Mouse (Mus musculus) heart, embryonic 15.5 days (tissue): ENCODE data around the gene Dnaic1. TPM values are rescaled to one million over a fixed set of nuclear protein-coding genes. Genes with fewer than 3 reads are reported as not detected.

Experiments
- ATAC-seq: fragments of 200-750 bp; cut with Nextera tagmentation; replicated peaks from 2 replicates; pipeline ENCODE4 v1.8.0; 2017; ENCODE audit warnings: low read depth, moderate TSS enrichment; ENCODE audit not compliant: insufficient number of reproducible peaks, insufficient read depth, low FRiP score
- H3K27ac ChIP-seq: fragments of 300-500 bp; sonication (generic); 2 replicates; pipeline ENCODE4 v1.5.1; 2015; ENCODE audit warnings: mild to moderate bottlenecking, inconsistent platforms
- H3K27me3 ChIP-seq: fragments of 300-500 bp; sonication (generic); 2 replicates; pipeline ENCODE4 v1.6.1; 2015; ENCODE audit warnings: inconsistent platforms
- H3K36me3 ChIP-seq: fragments of 300-500 bp; sonication (generic); 2 replicates; pipeline ENCODE4 v1.6.1; 2015; ENCODE audit warnings: mild to moderate bottlenecking, inconsistent platforms
- H3K4me1 ChIP-seq: fragments of 300-500 bp; sonication (generic); replicated peaks from 2 replicates; pipeline ENCODE4 v1.6.1; 2015; ENCODE audit warnings: inconsistent platforms
- H3K4me2 ChIP-seq: fragments of 300-500 bp; sonication (generic); 2 replicates; pipeline ENCODE4 v1.6.1; 2015; ENCODE audit warnings: inconsistent platforms, mild to moderate bottlenecking, moderate library complexity
- H3K4me3 ChIP-seq: fragments of 300-500 bp; sonication (generic); 2 replicates; pipeline ENCODE4 v1.5.1; 2015; ENCODE audit warnings: mild to moderate bottlenecking, inconsistent platforms
- H3K9ac ChIP-seq: fragments of 300-500 bp; sonication (generic); 2 replicates; pipeline ENCODE4 v1.6.1; 2015; ENCODE audit warnings: mild to moderate bottlenecking, inconsistent platforms
- H3K9me3 ChIP-seq: fragments of 300-500 bp; sonication (generic); replicated peaks from 2 replicates; pipeline ENCODE4 v1.6.1; 2016; ENCODE audit warnings: inconsistent platforms
- WGBS: fragments of 180-500 bp; shearing (Covaris S2); methylation state at CpG from one replicate; pipeline ENCODE4 v1.1.7; 2015; ENCODE audit warnings: mixed read lengths; 5-methylcytosine and 5-hydroxymethylcytosine counted together
- polyA plus RNA-seq: library from polyadenylated mRNA; unstranded; fragments of >200 nt; fragmentation: Nextera tagmentation; extraction: Ambion mirVana; gene quantifications from 2 replicates; pipeline ENCODE4 v1.2.1, GENCODE M21; 2015

Gene Dnaic1
- polyA plus RNA-seq, 1 experiment from 2014 or later = 1.5 TPM

- Histone ChIP-seq H3K9ac (no peak overlapping the region), H3K36me3 (no peaks in the 10 kb centered on the region), H3K27ac (no peak overlapping the region), H3K27me3 (peaks cover 9% of the 10 kb centered on the region), H3K4me3 (no peak overlapping the region), H3K9me3 (no peaks in the 10 kb centered on the region), H3K4me1 (peaks cover 29% of the 10 kb centered on the region), H3K4me2 (no peak overlapping the region)
- 27% methylated on average over 7 of the region's 7 CpGs for WGBS
- no peak for ATAC-seq
Measured at GRCm38 (mm10) chr4:41636366-41636765, 66.8 kb downstream of the Dnaic1 start.

GRCm38 (mm10) chr4:41636882-41637635 lies 67.5 kb downstream of the Dnaic1 start:
- Histone ChIP-seq H3K36me3 (no peaks in the 10 kb centered on the region), H3K4me1 (peaks cover 22% of the 10 kb centered on the region), H3K27ac (no peak overlapping the region; the same call in 1 of the 2 replicates), H3K4me3 (no peak overlapping the region), H3K4me2 (no peak overlapping the region), H3K27me3 (peaks cover 9% of the 10 kb centered on the region), H3K9ac (no peak overlapping the region), H3K9me3 (no peaks in the 10 kb centered on the region)
- no peak for ATAC-seq
- WGBS = 79% methylated on average over 10 of the region's 10 CpGs

GRCm38 (mm10) chr4:41638186-41638731 lies 68.7 kb downstream of the Dnaic1 start:
- H3K27me3 ChIP-seq = peaks cover 9% of the 10 kb centered on the region
- WGBS = 94% methylated on average over 10 of the region's 10 CpGs
- peaks cover 17% of the 10 kb centered on the region for H3K4me1 ChIP-seq
- no peaks in the 10 kb centered on the region for H3K9me3 ChIP-seq
- no peak overlapping the region for H3K27ac ChIP-seq
- H3K4me2 ChIP-seq = no peak overlapping the region
- ATAC-seq = no peak
- H3K9ac ChIP-seq = no peak overlapping the region
- no peaks in the 10 kb centered on the region for H3K36me3 ChIP-seq
- H3K4me3 ChIP-seq = no peak overlapping the region

- H3K9me3 ChIP-seq = no peaks in the 10 kb centered on the region
- no peak for ATAC-seq
- H3K4me1 ChIP-seq = peaks cover 17% of the 10 kb centered on the region
- H3K27me3 ChIP-seq = peaks cover 9% of the 10 kb centered on the region
- H3K27ac ChIP-seq = no peak overlapping the region
- WGBS = 86% methylated on average over 6 of the region's 6 CpGs
- H3K4me3 ChIP-seq = peak overlapping the region; percentile 60; the same call in 1 of the 2 replicates
- no peak overlapping the region for H3K9ac ChIP-seq
- H3K4me2 ChIP-seq = no peak overlapping the region; the same call in 1 of the 2 replicates
- no peaks in the 10 kb centered on the region for H3K36me3 ChIP-seq
Measured at GRCm38 (mm10) chr4:41638828-41639213, 69.2 kb downstream of the Dnaic1 start.

- Histone ChIP-seq H3K27me3 (peaks cover 9% of the 10 kb centered on the region), H3K4me3 (peak overlapping the region; percentile 60), H3K9me3 (no peaks in the 10 kb centered on the region), H3K4me2 (peak overlapping the region; percentile 90), H3K4me1 (peaks cover 17% of the 10 kb centered on the region), H3K27ac (peak overlapping the region; percentile 57), H3K9ac (peak overlapping the region; percentile 67), H3K36me3 (no peaks in the 10 kb centered on the region)
- ATAC-seq = no peak
- 21% methylated on average over 10 of the region's 10 CpGs for WGBS
Measured at GRCm38 (mm10) chr4:41639214-41639841, 69.8 kb downstream of the Dnaic1 start.

- peak within 1 kb of the TSS; percentile 67 for H3K9ac ChIP-seq
- no peaks in the 10 kb centered on the region for H3K36me3 ChIP-seq
- H3K4me2 ChIP-seq = peak within 1 kb of the TSS; percentile 90
- H3K27ac ChIP-seq = peak within 1 kb of the TSS; percentile 57
- peaks cover 17% of the 10 kb centered on the region for H3K4me1 ChIP-seq
- peaks cover 9% of the 10 kb centered on the region for H3K27me3 ChIP-seq
- H3K9me3 ChIP-seq = no peaks in the 10 kb centered on the region
- H3K4me3 ChIP-seq = peak within 1 kb of the TSS; percentile 60
- WGBS = under 1% methylated on average over 67 of the region's 74 CpGs
- peak; percentile 89 for ATAC-seq
Measured at GRCm38 (mm10) chr4:41639913-41640507, 70.4 kb downstream of the Dnaic1 start, which contains the start of gene Enho. Enho (minus strand) TSS chr4:41640324.

- no peak for ATAC-seq
- Histone ChIP-seq H3K4me2 (no peak overlapping the region), H3K36me3 (no peaks in the 10 kb centered on the region), H3K27ac (no peak overlapping the region), H3K9ac (no peak overlapping the region), H3K27me3 (peaks cover 9% of the 10 kb centered on the region), H3K4me1 (peaks cover 10% of the 10 kb centered on the region), H3K4me3 (no peak overlapping the region), H3K9me3 (no peaks in the 10 kb centered on the region)
- WGBS = 85% methylated on average over 6 of the region's 6 CpGs
Measured at GRCm38 (mm10) chr4:41641199-41641822, 71.7 kb downstream of the Dnaic1 start.

- Histone ChIP-seq H3K27me3 (no peaks in the 10 kb centered on the region), H3K36me3 (no peaks in the 10 kb centered on the region), H3K4me1 (no peaks in the 10 kb centered on the region), H3K27ac (no peak overlapping the region), H3K9me3 (no peaks in the 10 kb centered on the region), H3K9ac (0 out of 2 replicates have a peak overlapping the region, but pooled peaks have one; percentile 6), H3K4me3 (no peak overlapping the region), H3K4me2 (no peak overlapping the region)
- 17% methylated on average over 5 of the region's 5 CpGs for WGBS
- ATAC-seq = no peak
Measured at GRCm38 (mm10) chr4:41645488-41645887, 75.9 kb downstream of the Dnaic1 start.

GRCm38 (mm10) chr4:41648157-41648556 lies 78.6 kb downstream of the Dnaic1 start:
- no peaks in the 10 kb centered on the region for H3K27me3 ChIP-seq
- WGBS = 66% methylated on average over 4 of the region's 4 CpGs
- no peak for ATAC-seq
- H3K4me3 ChIP-seq = no peak overlapping the region
- H3K9ac ChIP-seq = no peak overlapping the region
- no peak overlapping the region for H3K27ac ChIP-seq
- no peaks in the 10 kb centered on the region for H3K4me1 ChIP-seq
- H3K36me3 ChIP-seq = no peaks in the 10 kb centered on the region
- no peaks in the 10 kb centered on the region for H3K9me3 ChIP-seq
- no peak overlapping the region for H3K4me2 ChIP-seq

- Histone ChIP-seq H3K36me3 (no peaks in the 10 kb centered on the region), H3K27ac (no peak overlapping the region), H3K9me3 (no peaks in the 10 kb centered on the region), H3K4me3 (no peak overlapping the region), H3K27me3 (no peaks in the 10 kb centered on the region), H3K9ac (no peak overlapping the region), H3K4me2 (no peak overlapping the region), H3K4me1 (no peaks in the 10 kb centered on the region)
- WGBS = 57% methylated on average over 7 of the region's 7 CpGs
- ATAC-seq = no peak
Measured at GRCm38 (mm10) chr4:41648627-41649026, 79.1 kb downstream of the Dnaic1 start.

GRCm38 (mm10) chr4:41653296-41653695 lies 83.7 kb downstream of the Dnaic1 start:
- no peak overlapping the region for H3K9ac ChIP-seq
- H3K27ac ChIP-seq = no peak overlapping the region
- WGBS = 45% methylated on average over 6 of the region's 6 CpGs
- no peaks in the 10 kb centered on the region for H3K4me1 ChIP-seq
- peaks cover 21% of the 10 kb centered on the region for H3K27me3 ChIP-seq
- no peaks in the 10 kb centered on the region for H3K36me3 ChIP-seq
- H3K4me3 ChIP-seq = no peak overlapping the region
- no peak for ATAC-seq
- no peaks in the 10 kb centered on the region for H3K9me3 ChIP-seq
- H3K4me2 ChIP-seq = no peak overlapping the region
